Mouse (Mus musculus): ENCODE measurements around the gene Cnot6l. TPM values are rescaled to one million over a fixed set of nuclear protein-coding genes. Genes with fewer than 3 reads are reported as not detected.

Gene Cnot6l
- total RNA-seq, 2 experiments from 2014 or later: 59.2 to 88.4 TPM

GRCm38 (mm10) chr5:96161578-96162398 lies 2.2 kb downstream of the Cnot6l start:
- DNase-seq (ENCODE audit: low spot score in 2 of 2): peak; percentile 55 to 69

- DNase-seq (ENCODE audit: low spot score in 2 of 2): no peak
Observed at GRCm38 (mm10) chr5:96161263-96161577, 2.8 kb downstream of the Cnot6l start.

- DNase-seq (ENCODE audit: low spot score in 2 of 2): peak; percentile 26 to 34
Observed at GRCm38 (mm10) chr5:96160467-96161262, 3.3 kb downstream of the Cnot6l start.

GRCm38 (mm10) chr5:96142351-96142750 lies 21.6 kb downstream of the Cnot6l start:
- DNase-seq (ENCODE audit: low spot score in 2 of 2): no peak

- no peak for DNase-seq (ENCODE audit: low spot score in 2 of 2)
Observed at GRCm38 (mm10) chr5:96130683-96131082, 33.3 kb downstream of the Cnot6l start.

GRCm38 (mm10) chr5:96126856-96127255 lies 37.1 kb downstream of the Cnot6l start:
- no peak for DNase-seq (ENCODE audit: low spot score in 2 of 2)

- no peak for DNase-seq (ENCODE audit: low spot score in 2 of 2)
Observed at GRCm38 (mm10) chr5:96114943-96115342, 49.0 kb downstream of the Cnot6l start.

- no peak for DNase-seq (ENCODE audit: low spot score in 2 of 2)
Observed at GRCm38 (mm10) chr5:96104644-96105043, 59.3 kb downstream of the Cnot6l start.

- no peak for DNase-seq (ENCODE audit: low spot score in 2 of 2)
Observed at GRCm38 (mm10) chr5:96091468-96091867, 72.5 kb downstream of the Cnot6l start.

- DNase-seq (ENCODE audit: low spot score in 2 of 2): no peak
Observed at GRCm38 (mm10) chr5:96085324-96085723, 78.6 kb downstream of the Cnot6l start.

GRCm38 (mm10) chr5:96079026-96079425 lies 84.9 kb downstream of the Cnot6l start:
- DNase-seq (ENCODE audit: low spot score in 2 of 2): no peak

GRCm38 (mm10) chr5:96065591-96065990 lies 98.4 kb downstream of the Cnot6l start:
- no peak for DNase-seq (ENCODE audit: low spot score in 2 of 2)

GRCm38 (mm10) chr5:96042492-96042891 lies 121.5 kb downstream of the Cnot6l start:
- DNase-seq (ENCODE audit: low spot score in 2 of 2): no peak

- no peak for DNase-seq (ENCODE audit: low spot score in 2 of 2)
Observed at GRCm38 (mm10) chr5:96041507-96042104, 122.4 kb downstream of the Cnot6l start.

- DNase-seq (ENCODE audit: low spot score in 2 of 2): no peak
Observed at GRCm38 (mm10) chr5:96039188-96039840, 124.7 kb downstream of the Cnot6l start.

GRCm38 (mm10) chr5:96037684-96038121 lies 126.3 kb downstream of the Cnot6l start:
- DNase-seq (ENCODE audit: low spot score in 2 of 2): peak in 1 of 2 experiments; percentile 13

GRCm38 (mm10) chr5:96036125-96036672 lies 127.8 kb downstream of the Cnot6l start:
- DNase-seq (ENCODE audit: low spot score in 2 of 2): peak; percentile 17 to 32

GRCm38 (mm10) chr5:96034101-96034500 lies 129.9 kb downstream of the Cnot6l start:
- DNase-seq (ENCODE audit: low spot score in 2 of 2): no peak

GRCm38 (mm10) chr5:96029821-96030220 lies 134.2 kb downstream of the Cnot6l start:
- DNase-seq (ENCODE audit: low spot score in 2 of 2): peak in 1 of 2 experiments; percentile 51
